Mouse (Mus musculus): ENCODE measurements around the gene Pon3.

Gene Pon3

DNA sequence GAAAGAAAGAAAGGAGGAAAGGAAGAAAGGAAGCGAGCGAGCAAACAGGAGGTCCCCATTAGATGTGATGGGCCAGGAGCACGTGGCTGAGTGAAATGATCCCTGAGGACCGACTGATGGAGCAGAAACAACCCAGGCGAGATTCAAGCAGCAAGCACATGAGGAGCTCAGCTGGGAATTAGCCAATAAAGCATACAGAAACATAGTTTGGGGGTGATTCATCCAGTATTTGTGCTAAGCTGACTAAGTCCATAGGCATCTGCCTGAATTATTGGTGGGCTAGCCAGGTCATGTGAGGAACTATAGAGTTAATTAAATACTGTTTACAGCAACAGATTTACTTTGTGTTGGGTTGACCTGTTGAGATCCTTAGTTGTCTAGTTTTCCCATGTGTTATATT, 75.4 kb downstream of the Pon3 start:
- no peak for DNase-seq (ENCODE audit: low read depth, low spot score)

DNA sequence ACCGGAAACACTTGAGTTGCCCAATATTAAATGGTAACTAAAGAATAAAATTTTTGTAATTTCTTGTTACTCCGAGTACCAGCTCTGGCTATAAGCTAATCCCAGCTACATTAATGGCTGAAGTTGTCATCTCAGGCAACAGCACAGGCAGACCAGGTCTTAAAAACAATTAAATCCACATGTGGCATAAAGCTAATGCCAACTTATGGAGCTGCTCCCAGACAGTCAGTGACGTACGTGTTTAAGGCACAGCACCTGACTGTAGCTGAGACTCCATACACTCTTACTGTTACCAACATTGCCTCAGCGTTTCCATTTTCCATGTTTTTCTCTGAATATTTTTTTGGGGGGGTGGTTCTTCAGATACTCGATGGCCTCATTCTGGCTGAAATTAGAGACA, 76.9 kb downstream of the Pon3 start:
- DNase-seq (ENCODE audit: low read depth, low spot score): no peak

DNA sequence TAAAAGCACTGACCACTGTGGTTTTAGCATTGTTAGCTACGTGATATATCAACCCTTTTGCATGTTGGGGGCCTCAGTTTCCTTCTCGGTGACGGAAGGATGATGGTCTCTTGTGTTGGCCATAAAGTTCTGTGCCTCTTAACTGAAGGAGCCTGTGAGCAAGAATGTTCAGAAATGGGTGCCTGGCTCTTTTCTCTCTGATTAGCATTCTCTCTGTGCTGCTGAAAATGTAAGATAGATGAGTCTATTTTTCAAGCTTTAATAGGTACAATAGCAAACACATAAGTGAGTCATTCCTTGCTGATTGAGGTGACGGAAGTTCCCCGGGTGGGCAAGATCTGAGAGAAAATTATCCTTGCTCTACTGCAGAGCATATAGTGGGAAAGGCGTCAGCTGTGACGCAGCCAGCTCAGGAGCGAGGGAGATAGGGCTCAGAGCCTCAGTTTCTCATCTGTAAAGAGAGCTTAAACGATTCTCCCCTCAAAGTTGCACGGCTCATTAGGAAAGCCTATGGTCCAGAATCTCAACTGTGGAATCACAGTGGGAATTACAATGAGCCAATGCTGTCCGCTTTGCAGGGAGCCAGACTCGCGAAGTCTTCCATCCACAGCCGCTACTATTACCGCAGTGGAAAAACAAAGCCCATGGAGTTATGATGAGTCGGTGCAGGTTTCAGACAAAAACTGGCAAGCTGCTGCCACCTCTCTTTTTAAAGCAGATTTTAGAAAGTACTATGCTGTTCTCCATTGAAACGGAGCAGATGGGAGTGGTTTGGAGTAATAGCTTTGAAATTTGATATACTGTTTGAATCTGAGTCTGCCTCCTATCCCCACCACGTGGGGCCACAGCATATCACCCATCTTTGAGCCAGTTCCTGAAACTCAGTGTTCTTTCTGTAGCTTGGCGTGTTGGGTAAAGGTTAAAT, 77.9 kb downstream of the Pon3 start:
- no peak for DNase-seq (ENCODE audit: low read depth, low spot score)

DNA sequence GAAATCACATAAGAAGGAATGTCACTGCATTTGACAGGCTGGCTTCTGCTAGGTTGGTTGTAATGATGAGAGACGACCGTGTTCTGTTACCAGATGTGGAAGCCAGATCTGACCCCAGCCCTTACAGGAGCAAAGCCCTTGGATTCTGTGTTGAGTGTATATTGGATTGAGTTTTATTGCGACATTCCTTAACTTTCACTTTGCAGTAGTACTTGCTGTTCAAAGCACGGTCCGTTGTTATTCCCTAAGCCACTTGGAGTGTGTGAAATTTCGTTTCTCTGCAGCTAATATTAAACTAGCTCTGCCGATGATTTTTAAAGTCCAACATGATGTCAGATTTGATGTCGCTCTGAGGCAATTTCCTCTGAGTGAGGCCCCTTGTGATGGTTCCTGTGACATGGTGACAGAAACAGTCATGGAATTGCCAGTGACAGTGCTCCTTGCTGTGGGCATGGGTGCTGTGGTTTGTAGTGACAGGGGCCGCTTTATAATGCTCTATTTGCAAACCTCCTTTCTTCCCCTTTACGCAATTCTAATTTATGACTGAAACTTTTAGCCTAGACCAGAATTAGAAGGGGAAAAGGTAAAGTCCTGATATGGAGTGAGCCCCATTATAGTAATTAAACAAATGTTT, 81.8 kb downstream of the Pon3 start:
- DNase-seq (ENCODE audit: low read depth, low spot score): no peak

DNA sequence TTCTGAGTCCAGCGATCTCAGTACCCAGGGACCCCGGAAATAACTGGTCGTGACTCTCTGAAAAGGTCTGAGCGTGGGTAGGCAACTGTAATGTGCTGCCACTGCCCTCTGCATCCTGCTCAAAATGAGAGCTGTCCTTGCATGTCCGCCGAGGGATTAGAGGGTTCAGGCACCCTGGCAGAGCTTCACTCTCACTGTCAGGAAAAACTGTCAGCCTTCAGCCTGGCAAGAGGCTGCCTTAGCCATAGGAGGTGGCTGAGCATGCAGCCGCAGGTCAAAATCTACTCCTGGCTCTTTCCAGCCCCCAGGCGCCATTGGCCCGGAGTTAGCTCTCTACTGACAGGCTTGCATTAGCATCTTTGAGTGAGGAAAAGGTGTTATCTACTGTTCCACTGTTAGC, 83.5 kb downstream of the Pon3 start:
- peak; percentile 48 for DNase-seq (ENCODE audit: low read depth, low spot score)

DNA sequence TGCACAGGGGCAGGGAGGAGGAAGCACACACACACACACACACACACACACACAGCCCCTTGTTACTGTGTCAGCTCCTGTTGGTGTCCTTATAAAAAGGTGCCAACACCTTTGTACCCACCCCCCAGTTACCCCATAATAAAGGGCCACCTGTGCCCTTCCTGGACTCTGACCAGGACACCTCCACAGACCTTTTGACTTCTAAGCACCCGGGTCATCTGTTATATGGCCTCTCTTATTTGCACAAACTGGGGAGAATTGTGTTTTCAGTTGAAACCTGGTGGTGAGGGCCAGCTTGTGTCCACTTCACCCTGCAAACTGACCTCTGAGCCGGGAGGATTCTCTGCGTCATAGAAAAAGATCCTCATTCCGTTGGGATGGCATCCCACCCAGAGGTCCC, 84.7 kb downstream of the Pon3 start:
- no peak for DNase-seq (ENCODE audit: low read depth, low spot score)
